Mouse (Mus musculus) cerebellum, postnatal 25 days (tissue): ENCODE measurements around the gene Psmb4.
"Not testable (repeated sequence)": the region's sequence is repeated elsewhere in the genome, so short reads cannot be mapped to it uniquely, and the experiment has no call there.

Experiments
- DNase-seq, 2 experiments: peaks; one replicate each; pipeline ENCODE4 v3.0.0; 2021; ENCODE audit warnings: mixed read lengths in 2 of 2

Gene Psmb4

DNA sequence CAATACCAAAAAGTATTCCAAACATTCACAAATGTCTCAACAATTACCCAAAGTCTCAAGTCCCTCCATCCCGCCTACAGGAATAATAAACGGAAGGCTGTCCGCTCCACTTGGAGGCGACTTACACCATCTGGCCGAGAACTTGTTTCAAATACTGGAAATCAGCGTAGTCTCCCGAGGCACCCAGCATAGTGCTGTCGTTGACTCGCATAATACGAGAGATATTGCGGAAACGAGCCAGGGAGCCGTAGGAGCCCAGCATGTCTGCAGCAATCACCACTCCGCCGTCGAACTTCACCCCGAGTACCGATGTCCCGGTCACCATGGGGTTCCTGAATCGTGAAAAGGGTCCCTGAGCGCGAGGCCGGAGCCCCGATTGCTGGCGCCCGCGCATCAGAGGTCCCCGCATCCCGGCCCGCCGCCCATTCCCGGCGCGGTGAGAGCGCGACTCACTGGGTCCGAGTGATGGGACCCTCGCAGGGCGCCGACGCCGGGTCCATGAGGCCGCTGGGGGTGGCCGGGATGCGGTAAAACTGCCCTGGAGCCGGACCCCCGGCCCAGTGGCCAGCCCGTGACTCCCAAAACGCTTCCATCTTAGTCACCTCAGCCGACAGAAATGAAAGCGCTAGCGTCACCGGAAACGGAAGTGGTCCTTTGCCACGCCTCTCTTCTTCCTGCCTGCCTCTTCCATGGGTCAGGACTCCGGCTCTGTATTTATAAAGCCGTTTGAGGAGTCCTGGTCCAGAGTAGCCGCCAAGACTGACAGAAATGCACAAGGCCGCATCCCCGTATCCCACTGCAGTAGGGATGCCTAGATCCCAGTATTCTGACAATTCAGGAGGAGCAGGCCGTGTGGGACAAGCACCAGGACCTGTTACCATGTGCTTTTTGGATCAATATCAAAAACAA, at the start of gene Psmb4:
TSS of gene Psmb4 (minus strand) at position 646 of the 909 bp plus-strand sequence.
- peak; percentile 86 to 89 for DNase-seq

DNA sequence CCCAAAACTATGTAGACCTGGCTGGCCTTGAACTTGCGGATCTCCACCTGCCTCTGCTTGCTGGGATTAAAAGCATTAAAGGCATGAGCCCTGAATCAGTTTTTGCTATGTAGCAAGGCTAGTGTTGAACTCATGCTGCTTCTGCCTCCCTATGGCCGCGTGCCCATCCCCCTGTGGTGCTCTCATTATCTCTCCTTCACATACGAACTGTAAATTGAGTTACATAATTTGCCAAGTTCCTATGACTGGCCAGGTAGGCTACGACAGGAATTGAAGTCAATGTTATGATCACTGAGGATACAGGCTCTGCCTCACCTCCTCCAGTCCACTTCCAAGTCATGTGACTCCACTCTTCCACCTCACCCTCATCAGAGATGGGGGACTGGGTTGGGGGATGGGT, 49.4 kb upstream of the Psmb4 start:
- DNase-seq: not testable (repeated sequence)

DNA sequence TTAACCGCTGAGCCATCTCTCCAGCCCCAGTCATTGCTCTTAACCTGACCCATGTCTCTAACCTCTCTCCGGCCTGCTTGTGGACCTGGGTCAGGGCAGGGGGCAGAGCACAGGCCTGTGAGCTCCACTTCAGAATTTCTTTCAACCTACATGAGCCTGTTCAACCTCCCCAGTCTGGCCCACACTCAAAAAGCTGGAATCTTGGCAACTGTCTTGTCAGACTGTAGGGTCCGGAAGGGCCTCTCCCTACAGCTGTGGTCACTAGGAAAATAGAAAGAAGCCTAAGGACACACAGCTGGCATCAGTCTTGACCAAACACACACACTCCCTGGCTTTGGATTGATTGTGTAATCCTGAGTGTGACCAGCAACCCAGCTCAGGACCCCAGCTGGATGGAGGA, 48.6 kb upstream of the Psmb4 start:
- not testable (repeated sequence) for DNase-seq

DNA sequence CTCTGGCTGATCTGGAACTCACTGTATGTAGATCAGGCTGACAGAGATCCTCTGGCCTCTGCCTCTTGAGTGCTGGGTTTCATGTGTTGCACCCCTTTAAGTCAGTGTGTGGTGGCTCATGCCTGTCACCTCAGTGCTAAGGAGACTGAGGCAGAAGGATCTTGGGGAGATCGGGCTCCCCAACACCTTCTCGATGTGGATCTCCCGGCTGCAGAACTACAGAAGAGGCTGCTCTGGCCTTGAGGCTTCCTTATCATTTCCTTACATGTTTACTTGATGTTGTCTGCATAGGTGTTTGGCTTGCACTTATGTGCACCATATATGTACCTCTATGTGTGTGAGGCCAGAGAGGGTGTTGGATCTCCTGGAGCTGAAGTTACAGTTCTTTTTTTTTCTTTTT, 47.8 kb upstream of the Psmb4 start:
- DNase-seq: not testable (repeated sequence)

DNA sequence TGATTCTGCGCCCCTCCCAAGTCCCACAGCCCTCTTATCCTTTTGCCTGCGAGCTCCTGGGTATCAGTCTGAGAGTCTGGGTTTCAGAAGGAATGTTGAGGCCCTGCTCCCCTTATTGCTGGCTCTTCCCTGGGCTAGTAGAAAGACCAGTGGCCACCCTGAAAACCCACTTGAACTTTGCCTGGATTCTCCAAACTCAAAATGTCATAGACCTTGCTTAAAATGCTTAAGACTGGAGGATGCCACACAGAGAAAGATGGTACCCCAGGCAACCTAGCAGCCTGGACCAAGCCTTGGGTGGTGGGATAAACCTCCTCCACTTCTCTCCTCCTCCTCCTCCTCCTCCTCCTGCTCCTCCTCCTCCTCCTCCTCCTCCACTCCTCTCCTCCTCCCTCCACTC, 46.8 kb upstream of the Psmb4 start:
- not testable (repeated sequence) for DNase-seq

DNA sequence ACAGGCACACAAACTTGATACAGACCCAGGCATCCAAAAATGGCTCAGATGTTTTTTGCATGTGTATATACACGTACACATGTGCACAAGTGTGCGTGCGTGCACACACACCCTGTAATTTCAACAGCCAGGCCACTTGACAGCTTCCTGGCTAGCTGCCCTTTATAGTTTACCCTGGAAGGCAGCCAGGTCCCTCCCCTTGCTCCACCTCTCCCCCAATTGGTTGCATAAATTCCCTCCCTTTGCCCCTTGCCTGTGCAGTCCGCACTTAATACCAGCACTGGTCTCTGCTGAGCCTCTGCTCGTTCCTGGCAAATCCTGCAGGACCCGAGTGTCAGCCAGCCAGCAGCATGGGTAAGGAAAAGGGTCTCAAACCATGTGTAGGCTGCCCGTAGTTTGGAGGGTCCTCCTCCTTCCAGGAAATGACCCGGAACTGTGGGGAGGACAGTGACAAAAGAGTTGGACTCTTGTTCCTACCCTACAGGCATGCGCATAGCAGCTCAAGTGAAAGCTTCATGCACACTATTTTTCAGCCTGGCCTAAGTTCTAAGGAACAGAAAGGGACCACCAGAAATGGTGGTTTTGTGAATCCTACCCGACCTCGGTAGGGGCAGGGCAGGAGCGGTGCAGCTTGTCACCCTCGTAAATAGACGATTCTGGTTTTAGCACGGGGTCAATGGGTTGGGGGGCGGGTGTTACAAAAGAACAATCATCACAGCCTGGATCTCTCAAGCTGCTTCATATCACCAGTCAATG, 46.2 kb upstream of the Psmb4 start, which contains the start of gene Selenbp1:
TSS of gene Selenbp1 (plus strand) at position 248 of the 756 bp plus-strand sequence.
- peak; percentile 30 to 53 for DNase-seq

DNA sequence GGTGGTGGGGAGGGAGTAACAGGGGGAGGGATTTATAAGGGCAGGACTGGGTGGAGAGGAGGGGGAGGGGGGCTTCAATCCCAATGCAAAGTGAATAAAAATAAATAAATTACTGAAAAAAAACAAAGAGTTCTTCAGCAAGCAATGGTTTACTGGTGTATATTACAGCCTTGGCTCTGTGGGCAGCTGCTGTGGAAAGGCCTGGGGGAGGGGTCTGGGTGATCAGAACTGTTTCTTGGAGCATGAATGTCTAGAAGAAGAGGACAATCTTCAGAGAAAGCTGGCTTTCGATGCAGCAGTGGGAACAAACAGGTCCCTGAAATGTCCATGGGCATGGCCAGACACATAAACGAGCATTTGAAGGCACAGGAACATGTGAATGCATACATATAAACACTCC, 45.5 kb upstream of the Psmb4 start:
- DNase-seq: not testable (repeated sequence)

DNA sequence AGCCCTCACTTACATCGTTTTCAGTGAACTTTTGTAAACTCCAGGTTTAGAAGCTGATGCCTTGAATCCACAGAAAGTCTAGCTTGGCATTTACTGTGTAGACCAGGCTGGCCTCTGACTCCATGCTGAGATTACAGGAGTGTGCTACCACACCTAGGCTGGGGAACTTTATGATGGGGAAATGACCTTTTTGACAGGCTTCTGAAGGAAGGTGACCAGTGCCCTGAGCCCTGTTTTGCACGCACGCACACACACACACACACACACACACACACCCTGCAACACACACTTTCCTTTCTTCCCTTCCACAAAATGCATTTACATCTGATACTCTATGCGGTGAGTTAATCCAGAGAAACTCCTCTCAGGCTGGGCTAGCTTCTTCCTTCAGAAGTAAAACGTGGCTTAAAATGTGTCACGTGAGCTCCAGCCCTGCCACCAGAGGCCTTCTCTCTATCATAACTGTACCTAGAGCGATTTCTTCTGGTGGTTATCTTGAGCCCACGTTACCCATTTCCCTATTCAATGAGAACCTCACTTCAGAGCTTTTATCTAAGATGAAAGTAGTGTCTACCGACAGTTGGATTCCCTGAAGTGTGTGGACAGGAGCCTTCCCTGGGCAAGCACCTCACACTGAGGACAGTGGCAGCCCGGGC, 44.8 kb upstream of the Psmb4 start:
- DNase-seq: not testable (repeated sequence)

DNA sequence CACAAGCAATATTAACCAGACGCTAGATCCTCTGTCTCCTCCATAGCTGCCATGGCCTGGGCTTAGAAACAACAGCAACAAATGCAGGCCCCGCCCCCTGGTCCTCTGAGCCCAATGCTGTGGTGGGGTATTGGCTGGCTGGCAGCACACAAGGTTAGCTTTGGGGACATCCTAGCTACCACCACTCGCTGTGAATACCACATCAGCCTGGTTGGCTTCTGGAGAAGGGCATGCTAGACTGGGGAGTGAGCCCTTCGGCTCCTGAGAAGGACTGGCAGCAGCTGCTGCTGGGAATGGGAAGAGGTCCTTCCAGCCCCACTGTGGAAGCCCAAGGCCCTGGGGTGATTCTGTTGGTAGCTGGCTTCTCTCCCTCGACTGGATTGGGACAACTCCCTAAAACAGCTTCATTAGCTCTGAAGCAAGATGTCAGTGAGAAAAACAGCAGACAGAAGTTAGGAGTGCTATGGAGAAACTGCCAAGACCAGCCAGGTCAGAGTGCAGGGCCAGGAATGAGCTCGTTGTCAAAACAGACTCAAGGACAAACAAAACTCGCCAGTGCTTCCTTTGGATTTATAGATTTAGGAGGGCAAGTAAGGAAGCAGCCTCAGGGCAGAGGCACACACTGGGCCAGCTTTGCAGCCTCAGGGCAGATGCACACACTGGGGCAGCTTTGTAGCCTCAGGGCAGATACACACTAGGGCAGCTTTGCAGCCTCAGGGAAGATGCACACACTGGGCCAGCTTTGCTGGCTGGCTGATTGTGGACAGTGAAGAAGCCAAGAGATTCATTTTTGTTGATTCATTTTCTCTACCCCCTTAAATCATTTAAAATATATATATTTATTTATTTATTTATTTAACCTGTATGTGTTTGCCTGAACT, 43.9 kb upstream of the Psmb4 start:
- DNase-seq: not testable (repeated sequence)

DNA sequence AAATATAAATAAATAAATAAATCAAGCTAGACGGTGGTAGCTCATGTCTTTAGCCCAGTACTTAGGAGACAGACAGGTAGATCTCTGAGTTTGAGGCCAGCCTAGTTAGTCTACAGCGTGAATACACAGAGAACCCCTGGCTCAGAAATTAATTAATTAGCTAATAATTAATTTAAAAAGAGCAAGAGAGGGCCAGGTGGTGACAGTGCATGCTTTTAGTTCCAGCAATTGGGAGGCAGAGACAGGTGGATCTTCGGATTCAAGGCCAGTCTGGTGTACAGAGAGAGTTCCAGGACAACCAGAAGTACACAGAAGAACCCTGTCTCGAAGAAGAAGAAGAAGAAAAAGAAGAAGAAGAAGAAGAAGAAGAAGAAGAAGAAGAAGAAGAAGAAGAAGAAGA, 42.2 kb upstream of the Psmb4 start:
- not testable (repeated sequence) for DNase-seq

DNA sequence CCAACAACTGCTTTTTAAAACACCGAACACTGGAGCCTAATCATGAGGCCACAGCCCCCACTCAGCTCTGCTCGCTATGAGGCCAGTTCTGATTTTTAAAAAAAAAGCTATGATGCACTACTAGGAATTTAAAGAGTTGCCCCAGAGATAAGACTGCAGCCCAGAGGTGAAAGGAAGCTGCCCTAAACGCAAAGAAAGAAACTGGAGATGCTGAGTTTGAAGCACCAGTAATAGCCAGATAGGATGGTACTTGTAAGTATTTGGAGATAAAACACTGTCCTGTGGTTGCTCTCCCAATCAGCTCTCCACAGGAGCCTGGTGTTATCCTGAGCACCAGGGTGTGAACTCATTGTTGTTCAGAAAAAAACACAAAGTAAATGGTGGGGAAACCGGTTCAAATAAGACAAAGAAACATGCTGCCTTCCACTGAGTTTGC, 39.6 kb upstream of the Psmb4 start:
- not testable (repeated sequence) for DNase-seq

DNA sequence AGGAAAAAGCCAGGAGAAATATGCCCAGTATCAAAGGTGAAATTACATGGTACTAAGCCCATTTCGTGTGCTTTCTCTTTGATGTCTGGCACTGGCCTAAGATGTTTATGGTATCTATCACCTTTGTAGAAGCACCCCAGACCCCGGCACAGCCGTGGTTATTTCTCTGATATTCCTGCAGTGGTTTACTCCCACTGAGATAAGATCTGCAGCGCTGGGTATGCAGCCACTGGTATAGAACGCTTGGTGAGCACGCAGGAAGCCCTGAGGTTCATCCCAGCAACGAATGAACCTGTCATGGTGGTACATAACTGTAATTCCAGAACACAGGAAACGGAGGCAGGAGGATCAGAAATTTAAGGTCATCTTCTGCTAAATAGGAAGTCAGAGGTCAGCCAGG, 37.9 kb upstream of the Psmb4 start:
- no peak for DNase-seq

DNA sequence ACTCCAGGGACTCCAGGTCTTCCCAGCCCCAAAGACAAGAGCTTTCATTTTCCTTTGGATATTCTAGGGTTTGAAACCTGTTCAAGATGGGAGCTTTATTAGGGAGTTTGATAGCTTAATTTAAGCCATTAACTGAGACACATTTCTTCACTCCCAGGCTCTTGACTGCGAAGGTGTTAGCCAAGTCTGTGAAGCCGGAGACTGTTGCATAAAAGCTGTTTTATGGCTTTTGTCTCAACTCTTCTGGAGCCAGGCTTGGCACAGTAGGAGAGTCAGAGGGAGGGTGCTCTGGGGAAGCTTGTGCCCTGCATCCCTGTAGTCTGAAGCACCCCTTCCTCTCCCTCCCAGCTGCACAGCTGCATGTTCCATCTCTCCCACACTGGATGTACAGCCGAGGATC, 35.6 kb upstream of the Psmb4 start:
- no peak for DNase-seq

DNA sequence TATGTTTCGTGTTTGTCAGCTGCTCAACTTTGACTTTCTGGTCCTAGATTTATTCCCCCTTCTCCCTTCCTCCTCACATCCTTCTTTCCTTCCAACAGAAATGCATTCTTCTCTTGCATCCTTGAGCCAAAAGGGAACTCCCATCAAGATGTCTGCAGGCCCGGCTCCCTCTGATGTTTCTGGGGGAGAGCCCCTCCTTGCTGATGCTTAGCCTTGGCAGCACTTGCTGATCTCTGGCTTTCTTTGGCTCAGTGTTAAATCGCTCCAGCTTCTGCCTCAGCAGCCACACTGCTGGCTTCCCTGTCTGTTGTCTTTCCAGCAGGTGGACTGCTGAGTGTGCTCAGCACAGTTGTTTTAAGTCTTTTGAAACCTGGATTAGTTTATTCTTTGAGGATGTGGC, 34.3 kb upstream of the Psmb4 start:
- DNase-seq: no peak

DNA sequence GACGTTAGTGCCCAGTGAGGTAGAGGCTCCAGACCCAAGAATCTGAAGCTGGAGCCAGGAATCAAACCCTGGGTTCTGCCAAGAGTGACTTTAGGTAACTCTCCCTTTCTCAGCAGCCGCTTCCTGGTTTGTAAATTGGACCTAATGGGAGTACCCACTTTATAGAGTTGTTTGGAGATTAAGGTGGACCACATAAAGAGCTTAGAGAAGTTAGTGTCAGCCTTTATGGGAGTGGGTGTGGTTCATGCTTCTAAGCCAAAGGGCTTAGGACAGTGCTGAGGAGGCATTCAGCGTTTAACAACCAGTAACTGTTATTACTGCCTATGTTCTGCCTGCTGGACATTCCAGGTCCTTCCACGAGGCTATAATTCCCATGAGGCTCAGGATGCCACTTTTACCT, 32.1 kb upstream of the Psmb4 start:
- no peak for DNase-seq

DNA sequence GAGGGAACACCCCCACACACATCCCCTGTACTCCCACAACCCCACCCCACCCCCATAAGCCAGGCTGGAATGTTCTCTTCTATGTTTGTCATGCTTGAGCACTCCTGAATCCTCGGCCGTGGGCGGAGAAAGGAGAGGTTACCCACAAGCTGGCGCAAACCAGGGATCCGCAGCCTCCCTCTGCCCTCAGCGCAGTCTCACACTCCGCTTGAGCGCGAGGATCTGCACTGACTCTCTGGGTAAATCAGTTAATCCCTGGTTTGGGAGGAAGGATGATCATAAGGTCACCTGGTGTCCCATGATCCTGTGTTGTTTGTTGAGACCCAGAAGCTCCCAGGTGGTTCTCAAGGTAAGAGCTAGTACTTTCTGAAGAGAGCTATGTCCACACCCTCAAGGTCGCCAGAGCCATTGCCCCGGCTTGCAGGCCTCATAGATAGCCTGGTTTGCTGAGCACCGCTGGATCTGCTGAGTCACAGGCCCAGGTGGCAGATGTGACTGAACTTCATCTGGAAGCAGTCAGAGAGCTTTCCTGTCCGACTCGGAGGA, 31.1 kb upstream of the Psmb4 start:
- no peak for DNase-seq

DNA sequence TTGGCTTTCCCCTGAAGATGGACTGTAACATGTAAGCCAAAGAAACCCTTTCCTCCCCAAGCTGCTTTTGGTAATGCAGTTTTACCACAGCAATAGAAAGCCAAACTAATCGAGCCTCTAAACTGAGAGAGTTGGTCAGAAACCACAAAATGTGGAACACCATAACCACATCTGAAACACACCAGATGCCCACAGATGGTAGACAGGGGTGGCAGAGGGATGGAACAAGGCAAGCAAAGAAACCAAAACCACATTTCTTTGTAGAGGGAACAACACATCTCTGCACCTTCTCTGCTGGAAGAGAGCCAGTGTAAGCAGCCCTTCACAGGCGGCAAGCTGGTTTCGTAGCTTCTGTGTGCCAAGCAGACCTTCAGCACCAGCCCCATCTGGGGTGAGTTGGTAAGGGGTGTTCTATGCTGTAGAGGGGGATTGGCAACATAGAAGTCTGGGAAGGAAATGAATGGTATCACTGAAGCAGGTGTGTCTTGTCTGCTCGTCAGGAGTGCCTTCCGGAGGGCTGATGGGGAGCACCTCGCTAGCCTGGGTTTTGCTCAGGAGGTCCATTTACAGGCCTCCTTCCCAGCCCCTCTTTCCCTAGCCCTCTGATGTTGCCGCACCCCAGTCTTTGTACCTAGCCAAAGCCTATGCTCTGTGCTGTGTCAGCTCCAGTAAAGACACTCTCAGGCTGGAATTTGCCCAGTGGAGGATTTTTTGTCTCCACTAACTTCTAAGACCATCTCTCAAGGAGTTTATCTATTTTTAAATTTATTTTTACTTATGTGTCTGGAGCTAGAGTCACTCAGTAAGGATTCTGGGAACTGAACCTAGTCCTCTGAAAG, 29.4 kb upstream of the Psmb4 start:
- DNase-seq: no peak

DNA sequence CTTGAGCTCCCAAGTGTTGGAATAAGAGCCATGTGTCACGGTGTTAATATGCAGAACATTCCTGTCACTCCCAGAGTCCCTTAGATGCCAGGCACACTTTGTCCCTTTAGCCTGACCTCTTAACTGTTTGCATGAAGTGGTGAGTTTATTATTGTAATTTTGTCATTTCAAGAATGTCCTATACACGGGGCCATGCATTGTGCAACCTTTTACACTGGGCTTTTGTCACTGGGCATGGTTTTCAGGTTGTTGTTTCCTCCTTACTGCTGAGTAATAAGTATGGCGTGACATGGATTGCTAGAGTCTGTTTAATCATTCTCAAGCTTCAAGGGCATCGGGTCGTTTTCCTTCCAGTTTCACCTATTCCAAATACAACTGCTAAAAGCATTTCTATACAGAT, 27.0 kb upstream of the Psmb4 start:
- no peak for DNase-seq

DNA sequence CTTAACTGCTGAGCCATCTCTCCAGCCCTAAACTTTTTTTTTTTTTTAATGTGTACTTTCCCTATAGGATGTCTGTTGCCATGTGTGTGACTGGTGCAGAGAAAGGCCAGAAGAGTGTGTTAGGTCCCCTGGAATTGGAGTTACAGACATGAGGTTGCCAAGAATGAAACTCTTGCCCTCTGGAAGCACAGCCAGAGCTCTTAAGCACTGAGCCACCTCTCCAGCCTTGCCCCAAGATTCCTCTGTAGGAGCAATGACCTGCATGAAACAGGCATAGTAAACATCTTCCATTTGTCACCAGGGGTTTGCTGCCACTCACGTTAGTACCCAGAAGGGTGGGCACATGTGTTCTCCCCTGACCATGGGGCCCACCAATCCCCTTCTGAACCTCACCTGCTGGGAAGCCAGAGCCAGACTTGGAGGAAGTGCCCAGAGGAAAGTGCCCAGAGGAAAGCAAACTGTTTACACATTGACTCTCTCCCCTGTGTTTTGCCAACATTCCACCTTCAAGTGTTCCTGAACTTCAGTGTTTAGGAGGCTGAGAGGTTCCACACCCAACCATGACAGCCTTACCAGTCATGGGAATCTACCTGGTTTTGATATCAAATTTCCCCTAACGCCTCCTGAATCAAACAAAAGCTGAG, 24.4 kb upstream of the Psmb4 start:
- DNase-seq: no peak

DNA sequence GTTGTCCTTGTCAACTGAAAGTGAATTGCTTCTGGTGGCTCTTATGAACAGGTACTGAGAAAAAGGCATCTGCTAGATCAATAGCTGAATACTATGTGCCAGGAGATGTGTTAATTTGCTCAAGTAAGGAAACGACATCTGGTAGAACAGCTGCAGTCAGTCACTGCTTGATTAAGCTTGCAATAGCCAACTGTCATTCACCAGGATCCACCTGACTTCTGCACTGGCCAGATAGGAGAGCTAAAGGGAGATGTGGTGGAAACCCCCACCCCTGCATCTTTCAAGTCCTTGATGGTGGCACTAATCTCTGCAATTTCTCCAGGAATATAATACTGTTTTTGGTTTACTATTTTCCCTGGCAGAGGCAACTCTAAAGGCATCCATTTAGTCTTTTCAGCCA, 19.7 kb upstream of the Psmb4 start:
- no peak for DNase-seq
